Comparison of ENCODE assay signal across 9 mouse cellular contexts in genomic region chr17:68839888-68840571, GRCm38 (mm10). TPM values are rescaled to one million over a fixed set of nuclear protein-coding genes. Genes with fewer than 3 reads are reported as not detected.
DNase-seq lines count a peak whose midpoint lies in the region; ATAC-seq and TF ChIP-seq lines count a peak whose summit lies in the region.
"Had no signal": no experiment of that assay in that cellular context is flagged by ENCODE, and none has a peak within 500 bp of the region (broad histone marks: within the 10 kb centered on the region; RNA-seq: fewer than 3 reads in every experiment).

No protein-coding gene starts in this region.

- H3K9ac ChIP-seq in lung, embryonic 15.5 days: no peak overlapping the region
- H3K9ac ChIP-seq in hindbrain, embryonic 16.5 days (ENCODE audit: low read depth, low read length): no peak overlapping the region
- peak overlapping the region; percentile 72; the same call in 1 of the 2 replicates for H3K9ac ChIP-seq in neural tube, embryonic 14.5 days (replicated peaks; ENCODE audit: low read depth, low read length)

- peak; percentile 81 for DNase-seq in heart, adult 11 months
- no peak for DNase-seq in heart, adult 8-10 months (ENCODE audit: low spot score)
- no peak for DNase-seq in lung, postnatal 25 days (ENCODE audit: low spot score)
- no peak for DNase-seq in layer of hippocampus, postnatal 14 days (ENCODE audit: low spot score in 2 of 2)
- no peak for DNase-seq in gastrocnemius, adult 2 months
- DNase-seq: B cell, adult 2 months had no signal

- peaks cover 71% of the 10 kb centered on the region for H3K27me3 ChIP-seq in lung, embryonic 15.5 days
- peaks cover 5% of the 10 kb centered on the region; the same call in 1 of the 2 replicates for H3K27me3 ChIP-seq in hindbrain, embryonic 16.5 days (replicated peaks; ENCODE audit: control insufficient read depth, insufficient read depth, low read length)
- H3K27me3 ChIP-seq in neural tube, embryonic 14.5 days (ENCODE audit: control insufficient read depth, insufficient read depth, low read length): peaks cover 5% of the 10 kb centered on the region

- intact Hi-C loops in gastrocnemius, adult 2 months (cut with DNase I): no loop called here

- H3K4me3 ChIP-seq in lung, embryonic 15.5 days: no peak overlapping the region; the same call in 1 of the 2 replicates
- H3K4me3 ChIP-seq in hindbrain, embryonic 16.5 days (ENCODE audit: low read length): peak overlapping the region; percentile 46
- peak overlapping the region; percentile 50; the same call in 1 of the 2 replicates for H3K4me3 ChIP-seq in neural tube, embryonic 14.5 days (ENCODE audit: low read depth, low read length)
- no peak overlapping the region; the same call in 1 of the 2 replicates for H3K4me3 ChIP-seq in gastrocnemius, adult 2 months

- no peak overlapping the region for H3K27ac ChIP-seq in lung, embryonic 15.5 days
- H3K27ac ChIP-seq in hindbrain, embryonic 16.5 days (ENCODE audit: low read depth, low read length): no peak overlapping the region
- H3K27ac ChIP-seq in neural tube, embryonic 14.5 days (ENCODE audit: low read depth, low read length): no peak overlapping the region
- no peak overlapping the region for H3K27ac ChIP-seq in gastrocnemius, adult 2 months

- peak overlapping the region; percentile 97 for H3K4me2 ChIP-seq in lung, embryonic 15.5 days
- H3K4me2 ChIP-seq in hindbrain, embryonic 16.5 days (ENCODE audit: low read length): peak overlapping the region; percentile 89
- H3K4me2 ChIP-seq in neural tube, embryonic 14.5 days (ENCODE audit: low read depth, low read length): peak overlapping the region; percentile 99

- TF ChIP-seq CTCF in gastrocnemius, adult 2 months (IDR thresholded peaks at IDR 0.05): no peak

- no peaks in the 10 kb centered on the region for H3K9me3 ChIP-seq in lung, embryonic 15.5 days
- H3K9me3 ChIP-seq in hindbrain, embryonic 16.5 days (ENCODE audit: control insufficient read depth, low read length): no peaks in the 10 kb centered on the region
- H3K9me3 ChIP-seq in neural tube, embryonic 14.5 days (ENCODE audit: control insufficient read depth, low read length): no peaks in the 10 kb centered on the region

- no peak for ATAC-seq in lung, embryonic 15.5 days (ENCODE audit: borderline replicate concordance, extremely low read depth, low FRiP score, low TSS enrichment)
- no peak for ATAC-seq in hindbrain, embryonic 16.5 days
- no peak for ATAC-seq in neural tube, embryonic 14.5 days (ENCODE audit: low read depth)

- 10% methylated on average over 17 of the region's 17 CpGs for WGBS in lung, embryonic 15.5 days
- 19% methylated on average over 17 of the region's 17 CpGs for WGBS in hindbrain, embryonic 16.5 days
- WGBS in neural tube, embryonic 14.5 days: 13% methylated on average over 17 of the region's 17 CpGs

- no peaks in the 10 kb centered on the region for H3K36me3 ChIP-seq in lung, embryonic 15.5 days
- H3K36me3 ChIP-seq in hindbrain, embryonic 16.5 days (ENCODE audit: control insufficient read depth, insufficient read depth, low read length): no peaks in the 10 kb centered on the region
- no peaks in the 10 kb centered on the region for H3K36me3 ChIP-seq in neural tube, embryonic 14.5 days (ENCODE audit: control insufficient read depth, insufficient read depth, low read length)

- peaks cover 34% of the 10 kb centered on the region for H3K4me1 ChIP-seq in lung, embryonic 15.5 days
- H3K4me1 ChIP-seq in hindbrain, embryonic 16.5 days (ENCODE audit: control insufficient read depth, insufficient read depth, low read depth, low read length): peaks cover 24% of the 10 kb centered on the region
- peaks cover 15% of the 10 kb centered on the region for H3K4me1 ChIP-seq in neural tube, embryonic 14.5 days (ENCODE audit: control insufficient read depth, insufficient read depth, low read length)

RNA-seq across cellular contexts. Expression of gene Tmem200c, which starts 13.6 kb away (rescaled TPM):
- total RNA-seq in heart, adult 8-10 months (2022): under 1 TPM in 3 of 4 experiments, not detected in 1; 0.08 to 0.13 (median 0.09) TPM
- 0.35 and 0.45 TPM in 2 replicates for polyA plus RNA-seq in lung, embryonic 15.5 days (2015; fragmentation: Nextera tagmentation; extraction: Ambion mirVana)
- 2.3 and 2.5 TPM in 2 replicates for polyA plus RNA-seq in hindbrain, embryonic 16.5 days (2015; fragmentation: Nextera tagmentation; extraction: Ambion mirVana)
- 3.3 and 4.0 TPM in 2 replicates for polyA plus RNA-seq in neural tube, embryonic 14.5 days (2014; fragmentation: Nextera tagmentation; extraction: Ambion mirVana)
- total RNA-seq in layer of hippocampus, postnatal 14 days (2021): 1 to 10 TPM; 6.0 to 6.5 TPM
- under 1 TPM; 0.17 to 0.31 TPM for total RNA-seq in gastrocnemius, adult 2 months (2021)

Comparison
In these comparisons a context has a peak if more than half of its experiments do, and no peak if none do; other contexts are left out.
1. H3K4me3 ChIP-seq: peak in hindbrain, embryonic 16.5 days (single experiment) and neural tube, embryonic 14.5 days (single experiment); none in lung, embryonic 15.5 days (single experiment) and gastrocnemius, adult 2 months (single experiment).
2. RNA of gene Tmem200c, which starts 13.6 kb away (total RNA-seq): 6.0 to 6.5 TPM in layer of hippocampus, postnatal 14 days; 0.17 to 0.31 TPM in gastrocnemius, adult 2 months and 0.08 to 0.13 TPM in heart, adult 8-10 months; every median in the first group is over 4 times any median in the second.
3. Peak in every context shown above with its lines, with median percentiles within 50 percentile points of each other: H3K4me2 ChIP-seq.